Mouse (Mus musculus): Measurements from ENCODE around the gene Cdk4. TPM values are rescaled to one million over a fixed set of nuclear protein-coding genes. Genes with fewer than 3 reads are reported as not detected.

Gene Cdk4
- polyA plus RNA-seq (2015; fragmentation: Nextera tagmentation; extraction: Ambion mirVana), result 743 and 831 TPM in 2 replicates

- peak; percentile 92 for ATAC-seq (ENCODE audit: low FRiP score, low read depth)
- Histone ChIP-seq H3K4me1 (replicated peaks) (peaks cover 41% of the 10 kb centered on the region), H3K9me3 (no peaks in the 10 kb centered on the region), H3K4me2 (peak within 1 kb of the TSS; percentile 77), H3K27me3 (no peaks in the 10 kb centered on the region), H3K9ac (peak within 1 kb of the TSS; percentile 88), H3K4me3 (peak within 1 kb of the TSS; percentile 72), H3K27ac (replicated peaks) (peak within 1 kb of the TSS; percentile 89), H3K36me3 (peaks cover 34% of the 10 kb centered on the region)
- WGBS, result under 1% methylated on average over 45 of the region's 46 CpGs
Measured at GRCm38 (mm10) chr10:127063239-127063872, at the start of gene Cdk4. Gene Cdk4, plus strand, starts transcription at chr10:127063534.

GRCm38 (mm10) chr10:127016488-127016887 is 46.8 kb upstream of the Cdk4 start:
- no peaks in the 10 kb centered on the region for H3K36me3 ChIP-seq
- no peak for ATAC-seq (ENCODE audit: low FRiP score, low read depth)
- H3K4me3 ChIP-seq, result no peak overlapping the region
- H3K4me2 ChIP-seq, result no peak overlapping the region
- no peaks in the 10 kb centered on the region for H3K9me3 ChIP-seq
- H3K4me1 ChIP-seq (replicated peaks), result no peaks in the 10 kb centered on the region
- H3K27ac ChIP-seq (replicated peaks), result no peak overlapping the region
- no peaks in the 10 kb centered on the region for H3K27me3 ChIP-seq
- no peak overlapping the region for H3K9ac ChIP-seq
- WGBS, result 70% methylated on average over 5 of the region's 5 CpGs

DNA sequence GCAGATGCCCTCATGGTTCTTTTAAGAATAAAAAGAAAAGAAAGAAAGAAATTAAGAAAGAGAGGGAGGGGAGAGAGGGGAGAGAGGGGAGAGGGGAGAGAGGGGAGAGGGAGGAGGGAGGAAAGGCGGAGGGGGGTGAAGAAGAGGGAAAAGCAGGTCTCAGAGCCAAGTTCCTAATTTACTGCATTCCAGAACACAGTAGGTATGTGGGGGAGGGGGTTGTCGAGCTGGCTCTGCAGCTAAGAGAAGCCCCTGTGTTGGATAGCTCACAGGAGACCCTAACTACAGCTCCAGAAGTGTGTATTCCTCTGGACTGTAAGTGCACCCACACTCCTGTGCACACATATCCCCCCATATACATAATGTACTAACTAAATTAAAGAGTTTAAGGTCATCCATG is 46.3 kb upstream of the Cdk4 start:
- no peaks in the 10 kb centered on the region for H3K4me1 ChIP-seq (replicated peaks)
- H3K9me3 ChIP-seq, result no peaks in the 10 kb centered on the region
- no peak overlapping the region for H3K4me3 ChIP-seq
- no peaks in the 10 kb centered on the region for H3K36me3 ChIP-seq
- 41% methylated on average over 2 of the region's 2 CpGs for WGBS
- H3K27me3 ChIP-seq, result no peaks in the 10 kb centered on the region
- H3K9ac ChIP-seq, result no peak overlapping the region
- no peak overlapping the region for H3K27ac ChIP-seq (replicated peaks)
- H3K4me2 ChIP-seq, result no peak overlapping the region
- ATAC-seq (ENCODE audit: low FRiP score, low read depth), result no peak

DNA sequence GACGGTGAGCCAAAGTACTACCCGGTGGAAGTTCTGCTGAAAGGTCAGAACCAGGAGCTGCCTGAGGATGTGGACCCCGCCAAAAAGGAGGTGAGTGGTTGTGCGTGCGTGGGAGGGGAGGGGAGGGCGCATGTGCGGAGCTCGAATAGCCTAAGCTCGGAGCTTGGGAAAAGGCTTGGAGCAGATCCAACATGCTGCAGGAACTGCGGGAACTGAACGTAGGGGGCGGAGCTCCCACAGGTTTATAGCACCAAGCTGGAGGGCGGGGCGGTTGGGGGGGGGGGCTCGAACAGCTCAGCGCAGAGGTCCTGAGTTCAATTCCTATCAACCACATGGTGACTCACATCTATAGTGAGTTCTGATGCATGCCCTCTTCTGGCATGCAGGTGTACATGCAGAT is 44.9 kb upstream of the Cdk4 start:
- Histone ChIP-seq H3K27ac (replicated peaks) (no peak overlapping the region), H3K36me3 (peaks cover 10% of the 10 kb centered on the region), H3K4me3 (no peak overlapping the region), H3K27me3 (no peaks in the 10 kb centered on the region), H3K9me3 (no peaks in the 10 kb centered on the region), H3K4me2 (no peak overlapping the region), H3K4me1 (replicated peaks) (no peaks in the 10 kb centered on the region), H3K9ac (no peak overlapping the region)
- WGBS, result 82% methylated on average over 16 of the region's 16 CpGs
- ATAC-seq (ENCODE audit: low FRiP score, low read depth), result no peak

DNA sequence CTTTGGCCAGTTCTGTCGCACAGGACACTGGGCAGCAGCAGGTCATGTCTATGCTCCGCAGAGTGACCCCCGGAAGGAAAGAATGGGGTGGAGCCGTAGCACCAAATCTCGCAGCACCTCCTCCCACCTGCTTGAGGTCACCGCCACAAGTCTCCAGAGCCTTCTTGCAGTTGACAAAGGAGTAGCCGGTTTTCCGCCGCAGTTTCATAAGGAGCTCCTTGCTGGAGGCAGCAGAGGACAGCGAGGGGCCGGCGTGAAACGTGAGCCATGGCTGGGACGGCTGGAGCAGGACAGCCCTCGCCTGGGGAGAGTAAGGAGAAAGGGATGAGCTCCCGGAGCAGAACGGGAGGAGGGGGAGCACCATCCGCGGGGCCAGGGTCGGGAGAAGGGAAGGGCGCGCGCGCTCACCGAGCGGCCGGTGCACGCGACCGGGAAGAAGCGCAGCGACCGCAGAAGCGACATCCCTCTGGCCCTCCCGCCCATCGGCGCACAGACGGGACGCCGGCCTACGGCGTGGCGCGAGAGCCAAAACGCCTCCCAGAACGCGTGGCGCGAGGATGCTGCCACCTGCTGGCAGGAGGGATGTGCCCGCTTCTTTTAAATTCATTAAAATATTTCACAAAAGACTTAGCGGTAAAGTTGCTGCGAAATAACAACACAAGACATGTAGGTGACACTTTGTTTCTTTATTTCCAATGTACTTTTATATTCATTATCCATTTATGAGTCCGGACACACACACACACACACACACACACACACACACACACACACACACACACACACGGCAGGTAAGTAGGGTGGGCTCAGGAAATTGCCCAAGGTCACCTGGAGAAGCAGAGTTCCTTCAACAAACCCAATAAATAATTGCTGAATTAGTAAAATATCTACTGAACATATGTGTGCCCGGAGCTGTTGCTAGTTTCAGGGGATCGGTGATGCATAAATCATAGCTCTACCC is 32.7 kb upstream of the Cdk4 start, which contains the start of gene Tsfm:
TSS of gene Tsfm (minus strand) at position 505 of the 961 bp plus-strand sequence.
- Histone ChIP-seq H3K36me3 (peaks cover 31% of the 10 kb centered on the region), H3K27ac (replicated peaks) (peak within 1 kb of the TSS; percentile 84), H3K4me3 (peak within 1 kb of the TSS; percentile 89), H3K4me2 (peak within 1 kb of the TSS; percentile 74), H3K27me3 (no peaks in the 10 kb centered on the region), H3K9ac (peak within 1 kb of the TSS; percentile 91), H3K9me3 (no peaks in the 10 kb centered on the region), H3K4me1 (replicated peaks) (peaks cover 10% of the 10 kb centered on the region)
- peak; percentile 88 for ATAC-seq (ENCODE audit: low FRiP score, low read depth)
- WGBS, result 6% methylated on average over 56 of the region's 56 CpGs

GRCm38 (mm10) chr10:127033301-127033741 is 30.0 kb upstream of the Cdk4 start:
- Histone ChIP-seq H3K4me1 (replicated peaks) (peaks cover 10% of the 10 kb centered on the region), H3K36me3 (peaks cover 7% of the 10 kb centered on the region)
- ATAC-seq (ENCODE audit: low FRiP score, low read depth), result no peak

GRCm38 (mm10) chr10:127036273-127036672 is 27.1 kb upstream of the Cdk4 start:
- no peak overlapping the region for H3K4me3 ChIP-seq
- ATAC-seq (ENCODE audit: low FRiP score, low read depth), result no peak
- no peak overlapping the region for H3K4me2 ChIP-seq
- H3K9ac ChIP-seq, result no peak overlapping the region
- 85% methylated on average over 12 of the region's 12 CpGs for WGBS
- no peaks in the 10 kb centered on the region for H3K36me3 ChIP-seq
- peaks cover 6% of the 10 kb centered on the region; the same call in 1 of the 2 replicates for H3K4me1 ChIP-seq (replicated peaks)
- no peaks in the 10 kb centered on the region for H3K9me3 ChIP-seq
- no peak overlapping the region for H3K27ac ChIP-seq (replicated peaks)
- peaks cover 4% of the 10 kb centered on the region for H3K27me3 ChIP-seq

More at GRCm38 (mm10) chr10:127033301-127033741, 30.0 kb upstream of the Cdk4 start:
- Histone ChIP-seq H3K4me3 (no peak overlapping the region), H3K9ac (no peak overlapping the region), H3K27me3 (no peaks in the 10 kb centered on the region), H3K4me2 (no peak overlapping the region), H3K27ac (replicated peaks) (no peak overlapping the region), H3K9me3 (no peaks in the 10 kb centered on the region)
- 81% methylated on average over 8 of the region's 8 CpGs for WGBS

DNA sequence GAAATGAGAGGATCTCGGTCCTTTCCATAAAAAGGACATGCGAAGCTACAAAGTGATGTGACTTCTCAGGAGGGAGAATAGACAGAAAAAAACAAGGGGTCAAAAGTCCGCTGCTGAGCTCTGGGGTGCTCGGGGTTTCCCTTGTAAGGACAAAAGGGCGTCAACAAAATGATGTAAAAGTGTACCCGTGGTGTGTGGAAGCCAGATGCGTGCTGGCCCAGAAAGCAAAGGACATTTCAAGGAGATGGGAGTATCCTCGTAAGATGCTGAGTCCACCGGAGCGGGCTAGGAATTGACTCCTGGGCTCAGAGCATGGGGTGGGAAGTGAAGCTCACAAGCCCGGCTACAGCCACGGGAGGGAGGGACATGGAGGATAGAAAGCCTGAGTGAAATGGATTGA is 25.7 kb upstream of the Cdk4 start:
- H3K4me2 ChIP-seq, result no peak overlapping the region
- 63% methylated on average over 12 of the region's 12 CpGs for WGBS
- H3K27me3 ChIP-seq, result peaks cover 4% of the 10 kb centered on the region

DNA sequence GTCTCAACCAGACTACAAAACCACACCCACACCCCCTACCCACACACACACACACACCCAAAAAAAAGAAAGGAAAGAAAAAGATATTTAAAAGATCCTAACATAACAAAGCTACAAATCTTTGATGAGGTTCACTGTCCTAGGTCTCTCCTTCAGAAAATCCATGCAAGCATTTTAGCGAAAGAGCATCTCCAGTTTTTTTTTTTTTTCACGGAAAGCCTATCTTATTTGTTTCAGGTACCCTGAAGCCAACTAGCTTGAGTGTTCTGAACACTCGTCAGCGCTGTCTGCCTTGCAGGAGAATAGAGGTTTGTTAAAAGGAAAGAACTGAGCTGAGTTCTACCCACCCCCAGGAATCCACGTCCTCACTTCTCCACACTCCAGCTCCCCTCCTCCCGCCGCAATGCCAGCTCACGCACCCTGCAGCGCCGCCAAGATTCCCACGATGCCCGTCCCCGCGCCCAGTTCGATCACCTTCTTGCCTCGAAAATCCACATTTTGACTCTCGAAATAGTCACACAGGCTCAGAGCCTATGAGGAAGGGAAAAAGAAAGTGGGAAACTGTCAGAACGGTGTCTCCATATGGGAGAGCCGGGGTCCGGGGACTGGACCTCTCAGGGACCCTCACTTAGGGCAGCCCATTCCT is 22.6 kb upstream of the Cdk4 start:
- Histone ChIP-seq H3K4me3 (peak overlapping the region; percentile 69), H3K27me3 (peaks cover 4% of the 10 kb centered on the region), H3K27ac (replicated peaks) (peak overlapping the region; percentile 47; the same call in 1 of the 2 replicates), H3K4me1 (replicated peaks) (peaks cover 14% of the 10 kb centered on the region), H3K9ac (peak overlapping the region; percentile 69), H3K9me3 (no peaks in the 10 kb centered on the region), H3K4me2 (peak overlapping the region; percentile 93), H3K36me3 (no peaks in the 10 kb centered on the region)
- WGBS, result 1% methylated on average over 20 of the region's 20 CpGs
- peak; percentile 3; the same call in 1 of the 2 replicates for ATAC-seq (ENCODE audit: low FRiP score, low read depth)

More for the DNA sequence above, 25.7 kb upstream of the Cdk4 start:
- Histone ChIP-seq H3K9ac (no peak overlapping the region), H3K9me3 (no peaks in the 10 kb centered on the region), H3K4me3 (no peak overlapping the region), H3K36me3 (no peaks in the 10 kb centered on the region), H3K27ac (replicated peaks) (no peak overlapping the region), H3K4me1 (replicated peaks) (peaks cover 11% of the 10 kb centered on the region)
- ATAC-seq (ENCODE audit: low FRiP score, low read depth), result no peak

DNA sequence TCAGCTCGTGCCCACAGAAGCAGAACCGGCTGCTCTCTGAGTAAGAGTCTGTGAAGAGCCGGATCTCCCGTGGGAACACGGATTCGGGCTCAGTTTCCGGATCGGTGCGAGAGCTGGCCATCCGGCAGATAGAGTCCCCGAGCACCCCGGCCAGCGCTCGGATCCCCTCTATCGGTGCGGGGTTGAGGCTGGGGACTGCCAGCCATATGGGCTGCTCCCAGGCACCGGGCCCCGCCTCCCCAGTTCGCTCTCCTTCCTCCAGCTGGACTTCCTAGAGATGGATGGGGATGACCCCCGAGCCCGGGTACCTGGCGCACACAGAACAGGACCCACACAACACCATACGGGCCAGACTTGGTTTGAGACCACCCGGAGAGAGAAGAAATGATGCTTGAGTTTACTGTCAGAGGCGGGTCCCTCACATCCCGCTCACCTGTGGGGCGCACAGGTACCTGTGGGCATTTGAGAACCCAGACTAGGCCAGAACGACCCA is 22.0 kb upstream of the Cdk4 start, which contains the start of the genes Mettl1 and Eef1akmt3:
TSS of gene Mettl1 (plus strand) at position 141 of the 493 bp plus-strand sequence.
TSS of gene Eef1akmt3 (minus strand) at position 240 of the 493 bp plus-strand sequence.
- peak; percentile 73 for ATAC-seq (ENCODE audit: low FRiP score, low read depth)
- peak within 1 kb of the TSS; percentile 47 for H3K27ac ChIP-seq (replicated peaks)
- peaks cover 4% of the 10 kb centered on the region for H3K27me3 ChIP-seq
- H3K4me3 ChIP-seq, result peak within 1 kb of the TSS; percentile 69
- under 1% methylated on average over 28 of the region's 28 CpGs for WGBS
- no peaks in the 10 kb centered on the region for H3K36me3 ChIP-seq
- H3K9me3 ChIP-seq, result no peaks in the 10 kb centered on the region
- peaks cover 14% of the 10 kb centered on the region for H3K4me1 ChIP-seq (replicated peaks)
- H3K4me2 ChIP-seq, result peak within 1 kb of the TSS; percentile 93
- H3K9ac ChIP-seq, result peak within 1 kb of the TSS; percentile 69

DNA sequence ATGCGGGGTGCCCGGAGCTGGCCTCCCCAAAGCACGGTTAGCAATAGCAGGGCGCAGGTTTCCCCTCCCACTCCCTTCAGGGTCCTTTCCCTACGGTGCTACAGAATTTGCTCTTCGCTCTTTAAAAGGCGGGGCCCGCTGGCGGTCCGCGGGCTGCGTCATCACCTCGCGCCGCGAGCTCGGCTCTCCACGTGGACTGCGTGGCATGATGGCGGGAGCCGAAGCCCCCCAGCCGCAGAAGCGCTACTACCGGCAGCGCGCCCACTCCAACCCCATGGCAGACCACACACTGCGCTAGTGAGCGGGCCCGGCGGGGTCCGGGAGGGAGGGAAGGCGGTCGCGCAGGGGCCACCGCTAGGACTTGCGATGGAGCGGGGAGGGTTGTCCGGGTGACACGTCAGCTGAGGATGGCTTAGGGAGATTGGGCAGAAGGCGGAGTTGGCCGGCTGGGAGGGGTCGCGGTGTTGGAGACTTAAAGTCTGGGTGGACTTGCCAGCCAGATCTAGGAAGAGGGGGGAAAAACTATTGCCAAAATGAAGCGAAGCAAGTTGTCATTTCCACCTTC is 21.5 kb upstream of the Cdk4 start:
- H3K9me3 ChIP-seq, result no peaks in the 10 kb centered on the region
- peaks cover 4% of the 10 kb centered on the region for H3K27me3 ChIP-seq
- peak overlapping the region; percentile 69 for H3K9ac ChIP-seq
- H3K4me2 ChIP-seq, result peak overlapping the region; percentile 93
- WGBS, result under 1% methylated on average over 44 of the region's 44 CpGs
- H3K4me3 ChIP-seq, result peak overlapping the region; percentile 69
- H3K27ac ChIP-seq (replicated peaks), result peak overlapping the region; percentile 47
- H3K4me1 ChIP-seq (replicated peaks), result peaks cover 14% of the 10 kb centered on the region
- H3K36me3 ChIP-seq, result no peaks in the 10 kb centered on the region
- peak; percentile 87 for ATAC-seq (ENCODE audit: low FRiP score, low read depth)
